Mouse (Mus musculus): ENCODE data around the gene Adgrg5. TPM values are rescaled to one million over a fixed set of nuclear protein-coding genes. Genes with fewer than 3 reads are reported as not detected.
A peak's percentile ranks its signal among the peaks of the same experiment; 100 is the strongest.

Adgrg5 gene
- polyA plus RNA-seq, 1 experiment, result 0.08 TPM

DNA sequence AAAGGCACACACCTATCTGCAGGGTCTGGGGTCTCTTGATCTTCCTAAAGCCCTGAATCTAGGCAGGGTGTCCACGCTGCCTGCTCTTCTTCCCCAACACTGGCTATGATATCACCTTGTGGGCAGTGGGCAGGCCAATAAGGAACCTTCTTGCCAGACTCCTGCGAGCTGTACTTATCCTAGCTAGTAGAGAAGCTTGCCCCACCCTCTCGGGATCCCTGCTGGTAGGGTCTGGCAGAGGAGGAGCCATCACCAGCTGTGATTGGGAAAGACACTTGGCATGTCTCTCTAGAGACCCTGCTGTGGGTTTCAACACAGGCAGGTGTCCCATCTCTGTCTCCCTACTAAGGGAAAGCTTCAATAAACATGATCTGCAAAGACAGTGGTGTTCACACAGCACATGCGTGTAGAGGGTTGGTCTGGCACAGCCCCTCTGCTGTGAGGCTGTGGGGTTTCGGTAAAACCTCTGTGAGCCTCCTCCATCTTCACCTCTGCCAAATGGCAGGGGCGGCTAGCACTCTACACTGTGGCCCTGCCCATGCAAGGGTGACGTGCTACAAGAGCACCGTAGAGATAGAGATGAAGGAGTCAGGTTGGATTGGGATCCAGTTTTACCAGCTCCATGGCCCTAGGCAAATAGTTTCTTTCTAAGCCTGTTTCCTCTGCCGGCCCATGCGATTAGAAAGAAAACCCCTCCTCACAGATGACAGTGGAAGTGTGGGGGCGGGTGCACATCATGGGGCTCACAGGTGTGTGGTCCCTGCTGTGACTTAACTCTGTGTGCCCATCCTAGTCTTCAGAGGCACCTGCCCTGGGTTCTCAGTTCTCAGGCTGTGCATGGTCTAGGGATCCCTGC, 67.3 kb downstream of the Adgrg5 start:
- no peaks in the 10 kb centered on the region for H3K27me3 ChIP-seq (ENCODE audit: control insufficient read depth, insufficient read depth, low read length)
- peaks cover 55% of the 10 kb centered on the region for H3K4me1 ChIP-seq (ENCODE audit: control insufficient read depth, insufficient read depth, low read length)
- 75% methylated on average over 11 of the region's 11 CpGs for WGBS
- DNase-seq, result no peak
- H3K4me3 ChIP-seq (replicated peaks; ENCODE audit: insufficient read depth, low read depth, low read length), result no peak overlapping the region
- no peak overlapping the region for H3K27ac ChIP-seq (ENCODE audit: insufficient read depth, low read length)
- TF ChIP-seq POLR2A (IDR thresholded peaks at IDR 0.05; ENCODE audit: borderline replicate concordance, insufficient read depth, low read length) (no peak), CTCF (IDR thresholded peaks at IDR 0.05; ENCODE audit: borderline replicate concordance, insufficient read depth, low read depth, low read length) (no peak)

DNA sequence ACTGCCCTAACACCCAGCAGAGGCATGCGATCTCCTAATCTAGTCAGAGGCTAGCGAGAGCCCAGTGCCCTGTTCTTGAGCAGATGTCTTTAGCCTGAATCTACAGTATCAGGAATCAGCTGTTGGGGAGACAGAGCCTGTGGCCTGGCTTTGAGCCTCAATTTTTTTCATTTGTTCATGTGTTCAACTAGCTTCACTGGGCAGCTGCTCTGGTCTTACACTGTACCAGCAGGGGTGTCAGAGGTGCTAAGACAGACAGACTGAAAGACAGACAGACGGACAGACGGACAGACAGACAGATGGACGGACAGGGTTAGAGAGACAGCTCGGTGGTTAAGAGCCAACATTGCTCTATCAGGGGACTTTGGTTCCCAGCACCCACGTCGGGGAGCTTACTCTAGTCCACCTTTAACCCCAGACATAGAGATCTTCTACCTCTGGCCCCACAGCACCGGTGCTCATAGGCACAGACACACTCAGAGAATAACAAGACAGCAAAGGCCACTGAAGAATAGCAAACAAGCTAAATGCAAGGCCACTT, 68.0 kb downstream of the Adgrg5 start:
- H3K27ac ChIP-seq (ENCODE audit: insufficient read depth, low read length), result no peak overlapping the region; the same call in 1 of the 2 replicates
- no peak overlapping the region for H3K4me3 ChIP-seq (replicated peaks; ENCODE audit: insufficient read depth, low read depth, low read length)
- TF ChIP-seq POLR2A (IDR thresholded peaks at IDR 0.05; ENCODE audit: borderline replicate concordance, insufficient read depth, low read length), result no peak
- TF ChIP-seq CTCF (IDR thresholded peaks at IDR 0.05; ENCODE audit: borderline replicate concordance, insufficient read depth, low read depth, low read length), result no peak
- 75% methylated on average over 9 of the region's 9 CpGs for WGBS
- H3K4me1 ChIP-seq (ENCODE audit: control insufficient read depth, insufficient read depth, low read length), result peaks cover 51% of the 10 kb centered on the region
- DNase-seq, result no peak
- no peaks in the 10 kb centered on the region for H3K27me3 ChIP-seq (ENCODE audit: control insufficient read depth, insufficient read depth, low read length)

DNA sequence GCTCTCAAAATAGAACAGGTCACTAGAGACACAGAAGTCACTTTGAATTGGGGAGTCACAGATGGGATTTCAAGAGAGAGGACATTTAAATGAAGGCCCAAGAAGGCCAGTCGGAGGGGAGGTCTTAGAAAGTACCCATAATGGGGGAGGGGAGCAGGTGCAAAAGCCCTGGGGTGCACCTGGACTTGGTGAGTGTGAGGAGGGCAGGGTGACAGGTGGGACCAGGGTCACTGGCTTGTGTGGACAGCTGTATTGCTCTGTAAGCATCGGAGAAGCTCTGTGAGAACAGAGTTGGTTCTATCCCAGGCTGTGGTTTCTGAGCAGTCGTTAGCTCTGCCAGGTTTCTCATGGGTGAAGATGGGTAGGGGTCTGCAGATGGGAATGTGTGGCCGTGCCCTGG, 68.5 kb downstream of the Adgrg5 start:
- WGBS, result 72% methylated on average over 4 of the region's 4 CpGs
- H3K27me3 ChIP-seq (ENCODE audit: control insufficient read depth, insufficient read depth, low read length), result no peaks in the 10 kb centered on the region
- no peak overlapping the region; the same call in 1 of the 2 replicates for H3K27ac ChIP-seq (ENCODE audit: insufficient read depth, low read length)
- no peak for DNase-seq
- TF ChIP-seq CTCF (IDR thresholded peaks at IDR 0.05; ENCODE audit: borderline replicate concordance, insufficient read depth, low read depth, low read length) (no peak), POLR2A (IDR thresholded peaks at IDR 0.05; ENCODE audit: borderline replicate concordance, insufficient read depth, low read length) (no peak)
- no peak overlapping the region for H3K4me3 ChIP-seq (replicated peaks; ENCODE audit: insufficient read depth, low read depth, low read length)
- peaks cover 47% of the 10 kb centered on the region for H3K4me1 ChIP-seq (ENCODE audit: control insufficient read depth, insufficient read depth, low read length)

DNA sequence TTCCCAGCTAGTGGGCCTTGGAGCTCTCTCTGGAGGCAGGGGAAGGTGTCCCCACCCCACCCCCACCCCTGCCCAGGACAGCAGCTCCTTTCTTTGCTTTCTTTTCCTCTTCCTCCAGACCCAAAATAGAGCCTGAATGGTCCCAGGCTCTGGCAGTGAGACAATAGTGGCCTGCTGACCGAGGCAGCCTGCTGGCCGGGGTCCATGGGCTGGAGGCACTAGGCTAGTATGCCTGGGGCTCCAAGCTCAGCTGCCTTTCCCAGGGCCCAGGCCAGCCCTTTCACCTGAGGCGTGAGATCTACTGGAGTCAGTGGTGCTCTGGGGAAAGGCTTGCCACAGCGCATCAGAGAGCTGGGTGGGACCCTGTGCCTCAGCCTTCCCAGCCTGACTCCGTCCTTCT, 69.0 kb downstream of the Adgrg5 start:
- DNase-seq, result peak; percentile 54 to 73
- H3K27me3 ChIP-seq (ENCODE audit: control insufficient read depth, insufficient read depth, low read length), result no peaks in the 10 kb centered on the region
- TF ChIP-seq POLR2A (IDR thresholded peaks at IDR 0.05; ENCODE audit: borderline replicate concordance, insufficient read depth, low read length), result no peak
- TF ChIP-seq CTCF (IDR thresholded peaks at IDR 0.05; ENCODE audit: borderline replicate concordance, insufficient read depth, low read depth, low read length), result no peak
- H3K27ac ChIP-seq (ENCODE audit: insufficient read depth, low read length), result peak overlapping the region; percentile 12; the same call in 1 of the 2 replicates
- 30% methylated on average over 5 of the region's 5 CpGs for WGBS
- H3K4me1 ChIP-seq (ENCODE audit: control insufficient read depth, insufficient read depth, low read length), result peaks cover 47% of the 10 kb centered on the region
- H3K4me3 ChIP-seq (replicated peaks; ENCODE audit: insufficient read depth, low read depth, low read length), result no peak overlapping the region

Other genes with a start within 250 kb of the Adgrg5 start
- gene Pllp, start 227.4 kb upstream of the Adgrg5 start, polyA plus RNA-seq (2012; rRNA removed), result 214 and 242 TPM in 2 replicates
- 0.16 and 0.21 TPM in 2 replicates for gene Ccl22, start 178.1 kb upstream of the Adgrg5 start, polyA plus RNA-seq (2012; rRNA removed)
- 102 and 103 TPM in 2 replicates for gene Cx3cl1, start 151.7 kb upstream of the Adgrg5 start, polyA plus RNA-seq (2012; rRNA removed)
- 0.36 and 1.1 TPM in 2 replicates for gene Ccl17, start 113.2 kb upstream of the Adgrg5 start, polyA plus RNA-seq (2012; rRNA removed)
- 155 and 163 TPM in 2 replicates for gene Coq9, start 85.4 kb upstream of the Adgrg5 start, polyA plus RNA-seq (2012; rRNA removed)
- gene Ciapin1, start 85.3 kb upstream of the Adgrg5 start, polyA plus RNA-seq (2012; rRNA removed), result 58.2 and 58.4 TPM in 2 replicates
- gene Polr2c, start 66.2 kb upstream of the Adgrg5 start, polyA plus RNA-seq (2012; rRNA removed), result 154 and 166 TPM in 2 replicates
- gene Dok4, start 47.4 kb upstream of the Adgrg5 start, polyA plus RNA-seq (2012; rRNA removed), result 12.1 and 12.5 TPM in 2 replicates
- 3.0 and 3.2 TPM in 2 replicates for gene Ccdc102a, start 5.6 kb upstream of the Adgrg5 start, polyA plus RNA-seq (2012; rRNA removed)
- 75.8 and 79.1 TPM in 2 replicates for gene Adgrg1, start 51.1 kb downstream of the Adgrg5 start, polyA plus RNA-seq (2012; rRNA removed)
- gene Adgrg3, start 94.0 kb downstream of the Adgrg5 start, polyA plus RNA-seq (2012; rRNA removed), result 0.16 and 0.25 TPM in 2 replicates
- 2.2 and 5.1 TPM in 2 replicates for gene Drc7, start 131.4 kb downstream of the Adgrg5 start, polyA plus RNA-seq (2012; rRNA removed)
- gene Katnb1, start 157.5 kb downstream of the Adgrg5 start, polyA plus RNA-seq (2012; rRNA removed), result 53.0 and 54.0 TPM in 2 replicates